Mouse (Mus musculus): ENCODE results near the gene Tspan5.
A peak's percentile ranks its signal among the peaks of the same experiment; 100 is the strongest.

The Tspan5 gene

GRCm38 (mm10) chr3:138875282-138875681 lies 133.3 kb downstream of the Tspan5 start:
- DNase-seq (ENCODE audit: low read depth in 2 of 2, low spot score in 2 of 2), result no peak

- DNase-seq (ENCODE audit: low read depth in 2 of 2, low spot score in 2 of 2), result no peak
Measured at GRCm38 (mm10) chr3:138875936-138876335, 133.9 kb downstream of the Tspan5 start.

- DNase-seq (ENCODE audit: low read depth in 2 of 2, low spot score in 2 of 2), result no peak
Measured at GRCm38 (mm10) chr3:138876418-138876817, 134.4 kb downstream of the Tspan5 start.

GRCm38 (mm10) chr3:138876931-138877361 lies 135.0 kb downstream of the Tspan5 start:
- peak; percentile 13 to 25 for DNase-seq (ENCODE audit: low read depth in 2 of 2, low spot score in 2 of 2)

- DNase-seq (ENCODE audit: low read depth in 2 of 2, low spot score in 2 of 2), result no peak
Measured at GRCm38 (mm10) chr3:138877741-138878140, 135.7 kb downstream of the Tspan5 start.

GRCm38 (mm10) chr3:138880999-138881724 lies 139.2 kb downstream of the Tspan5 start:
- no peak for DNase-seq (ENCODE audit: low read depth in 2 of 2, low spot score in 2 of 2)

- no peak for DNase-seq (ENCODE audit: low read depth in 2 of 2, low spot score in 2 of 2)
Measured at GRCm38 (mm10) chr3:138881725-138882347, 139.8 kb downstream of the Tspan5 start.

GRCm38 (mm10) chr3:138886121-138886520 lies 144.1 kb downstream of the Tspan5 start:
- DNase-seq (ENCODE audit: low read depth in 2 of 2, low spot score in 2 of 2), result no peak

GRCm38 (mm10) chr3:138889214-138889613 lies 147.2 kb downstream of the Tspan5 start:
- no peak for DNase-seq (ENCODE audit: low read depth in 2 of 2, low spot score in 2 of 2)

GRCm38 (mm10) chr3:138889769-138890295 lies 147.8 kb downstream of the Tspan5 start:
- no peak for DNase-seq (ENCODE audit: low read depth in 2 of 2, low spot score in 2 of 2)

- DNase-seq (ENCODE audit: low read depth in 2 of 2, low spot score in 2 of 2), result no peak
Measured at GRCm38 (mm10) chr3:138893520-138893919, 151.5 kb downstream of the Tspan5 start.

- DNase-seq (ENCODE audit: low read depth in 2 of 2, low spot score in 2 of 2), result no peak
Measured at GRCm38 (mm10) chr3:138897500-138897899, 155.5 kb downstream of the Tspan5 start.

- no peak for DNase-seq (ENCODE audit: low read depth in 2 of 2, low spot score in 2 of 2)
Measured at GRCm38 (mm10) chr3:138898055-138898454, 156.1 kb downstream of the Tspan5 start.

GRCm38 (mm10) chr3:138900571-138901141 lies 158.7 kb downstream of the Tspan5 start:
- no peak for DNase-seq (ENCODE audit: low read depth in 2 of 2, low spot score in 2 of 2)

- no peak for DNase-seq (ENCODE audit: low read depth in 2 of 2, low spot score in 2 of 2)
Measured at GRCm38 (mm10) chr3:138905678-138906077, 163.7 kb downstream of the Tspan5 start.

- peak in 1 of 2 experiments; percentile 15 for DNase-seq (ENCODE audit: low read depth in 2 of 2, low spot score in 2 of 2)
Measured at GRCm38 (mm10) chr3:138906112-138906880, 164.3 kb downstream of the Tspan5 start.

- no peak for DNase-seq (ENCODE audit: low read depth in 2 of 2, low spot score in 2 of 2)
Measured at GRCm38 (mm10) chr3:138909313-138909712, 167.3 kb downstream of the Tspan5 start.

- DNase-seq (ENCODE audit: low read depth in 2 of 2, low spot score in 2 of 2), result no peak
Measured at GRCm38 (mm10) chr3:138912504-138912903, 170.5 kb downstream of the Tspan5 start.

GRCm38 (mm10) chr3:138914626-138915288 lies 172.8 kb downstream of the Tspan5 start:
- no peak for DNase-seq (ENCODE audit: low read depth in 2 of 2, low spot score in 2 of 2)

- no peak for DNase-seq (ENCODE audit: low read depth in 2 of 2, low spot score in 2 of 2)
Measured at GRCm38 (mm10) chr3:138916591-138916990, 174.6 kb downstream of the Tspan5 start.

- DNase-seq (ENCODE audit: low read depth in 2 of 2, low spot score in 2 of 2), result no peak
Measured at GRCm38 (mm10) chr3:138917016-138917415, 175.0 kb downstream of the Tspan5 start.

Measured in CD8-positive naive resting alpha-beta T cell, adult 2 months (primary cell).